Comparison of ENCODE assay signal across 8 mouse cellular contexts in genomic region chr2:172320878-172321277, GRCm38 (mm10). TPM values are rescaled to one million over a fixed set of nuclear protein-coding genes. Genes with fewer than 3 reads are reported as not detected.
DNase-seq lines count a peak whose midpoint lies in the region; ATAC-seq lines count a peak whose summit lies in the region.

No protein-coding gene starts in this region.

- H3K9me3 ChIP-seq in forebrain, embryonic 14.5 days (replicated peaks; ENCODE audit: control insufficient read depth, low read length): no peaks in the 10 kb centered on the region
- no peaks in the 10 kb centered on the region for H3K9me3 ChIP-seq in forebrain, embryonic 12.5 days

- WGBS in forebrain, embryonic 14.5 days: 19% methylated on average over 9 of the region's 9 CpGs
- 24% methylated on average over 9 of the region's 9 CpGs for WGBS in forebrain, embryonic 12.5 days

- no peaks in the 10 kb centered on the region for H3K36me3 ChIP-seq in forebrain, embryonic 14.5 days (ENCODE audit: control insufficient read depth, insufficient read depth, low read length)
- H3K36me3 ChIP-seq in forebrain, embryonic 12.5 days (replicated peaks): no peaks in the 10 kb centered on the region

- no peaks in the 10 kb centered on the region for H3K4me1 ChIP-seq in forebrain, embryonic 14.5 days (ENCODE audit: control insufficient read depth, insufficient read depth, low read length)
- no peaks in the 10 kb centered on the region for H3K4me1 ChIP-seq in forebrain, embryonic 12.5 days

- no peaks in the 10 kb centered on the region for H3K27me3 ChIP-seq in forebrain, embryonic 14.5 days (replicated peaks; ENCODE audit: control insufficient read depth, insufficient read depth, low read length)
- H3K27me3 ChIP-seq in forebrain, embryonic 12.5 days: peaks cover 3% of the 10 kb centered on the region; the same call in 1 of the 2 replicates

- H3K4me2 ChIP-seq in forebrain, embryonic 14.5 days (ENCODE audit: low read length): no peak overlapping the region
- no peak overlapping the region for H3K4me2 ChIP-seq in forebrain, embryonic 12.5 days

- no peak overlapping the region for H3K4me3 ChIP-seq in forebrain, embryonic 14.5 days (ENCODE audit: low read depth, low read length)
- H3K4me3 ChIP-seq in forebrain, embryonic 12.5 days (replicated peaks): no peak overlapping the region

- DNase-seq in forebrain, embryonic 14.5 days (ENCODE audit: low spot score): peak; percentile 53
- peak; percentile 53 to 79 for DNase-seq in spleen, postnatal 4 days (ENCODE audit: low spot score in 2 of 2)
- no peak for DNase-seq in spleen, adult 12 weeks (ENCODE audit: low spot score)
- peak; percentile 60 for DNase-seq in lung, postnatal 36 days
- DNase-seq in urinary bladder, postnatal 25 days (ENCODE audit: low spot score): peak; percentile 51
- no peak for DNase-seq in left cerebral cortex, postnatal 36 days (ENCODE audit: low spot score in 2 of 2)

- no peak overlapping the region for H3K27ac ChIP-seq in forebrain, embryonic 14.5 days (ENCODE audit: low read depth, low read length)
- H3K27ac ChIP-seq in forebrain, embryonic 12.5 days: no peak overlapping the region

- ATAC-seq in forebrain, embryonic 14.5 days: no peak
- ATAC-seq in forebrain, embryonic 12.5 days (ENCODE audit: low FRiP score): no peak
- ATAC-seq in hematopoietic stem cell, adult 5-6 weeks (replicated peaks in 1 of 2; ENCODE audit: insufficient read depth in 1 of 2, low FRiP score in 2 of 2, low TSS enrichment in 1 of 2, low read depth in 1 of 2, poor library complexity in 2 of 2, severe bottlenecking in 2 of 2): peak; percentile 68 to 71; a peak in 3 of 4 replicates

- H3K9ac ChIP-seq in forebrain, embryonic 14.5 days (ENCODE audit: low read length): no peak overlapping the region
- H3K9ac ChIP-seq in forebrain, embryonic 12.5 days: no peak overlapping the region

- intact Hi-C loops in left cerebral cortex, postnatal 36 days (cut with DNase I): no loop called here

RNA-seq across cellular contexts. Expression of gene Fam210b, which starts 24.5 kb away (rescaled TPM):
- polyA plus RNA-seq in forebrain, embryonic 14.5 days (2014; fragmentation: Nextera tagmentation; extraction: Ambion mirVana): 51.5 and 53.1 TPM in 2 replicates
- 22.4 and 24.1 TPM in 2 replicates for polyA plus RNA-seq in forebrain, embryonic 12.5 days (2016; fragmentation: Nextera tagmentation; extraction: Ambion mirVana)
- total RNA-seq in hematopoietic stem cell, adult 5-6 weeks (2017): 4.8 and 5.3 TPM in 2 replicates
- total RNA-seq in left cerebral cortex, postnatal 36 days (2021): 10 to 100 TPM; 10.9 to 12.1 TPM

RNA-seq across cellular contexts. Expression of gene Aurka, which starts 49.5 kb away (rescaled TPM):
- 61.8 and 74.2 TPM in 2 replicates for polyA plus RNA-seq in forebrain, embryonic 14.5 days (2014; fragmentation: Nextera tagmentation; extraction: Ambion mirVana)
- 136 and 146 TPM in 2 replicates for polyA plus RNA-seq in forebrain, embryonic 12.5 days (2016; fragmentation: Nextera tagmentation; extraction: Ambion mirVana)
- 42.8 and 50.7 TPM in 2 replicates for total RNA-seq in hematopoietic stem cell, adult 5-6 weeks (2017)
- total RNA-seq in left cerebral cortex, postnatal 36 days (2021): 1 to 10 TPM; 1.1 to 1.3 TPM

RNA-seq across cellular contexts. Expression of gene Cstf1, which starts 49.6 kb away (rescaled TPM):
- 37.8 and 38.6 TPM in 2 replicates for polyA plus RNA-seq in forebrain, embryonic 14.5 days (2014; fragmentation: Nextera tagmentation; extraction: Ambion mirVana)
- polyA plus RNA-seq in forebrain, embryonic 12.5 days (2016; fragmentation: Nextera tagmentation; extraction: Ambion mirVana): 44.1 and 45.4 TPM in 2 replicates
- total RNA-seq in hematopoietic stem cell, adult 5-6 weeks (2017): 28.4 and 41.6 TPM in 2 replicates
- 10 to 100 TPM; 21.3 to 22.5 TPM for total RNA-seq in left cerebral cortex, postnatal 36 days (2021)

Comparison
In these comparisons a context has a peak if more than half of its experiments do, and no peak if none do; other contexts are left out.
1. DNase-seq: peak in forebrain, embryonic 14.5 days (single experiment), spleen, postnatal 4 days (2 of 2), lung, postnatal 36 days (single experiment) and urinary bladder, postnatal 25 days (single experiment); none in spleen, adult 12 weeks (single experiment) and left cerebral cortex, postnatal 36 days (0 of 2).
2. ATAC-seq: peak in hematopoietic stem cell, adult 5-6 weeks (2 of 2); none in forebrain, embryonic 14.5 days (single experiment) and forebrain, embryonic 12.5 days (single experiment).
3. RNA of gene Aurka, which starts 49.5 kb away (total RNA-seq): 42.8 to 50.7 TPM in hematopoietic stem cell, adult 5-6 weeks; 1.1 to 1.3 TPM in left cerebral cortex, postnatal 36 days; every median in the first group is over 10 times any median in the second.